Mouse (Mus musculus) G1E (cell line): Measurements from ENCODE around the gene Tshz2.

Experiments used
- CTCF ChIP-seq: IDR thresholded peaks from 2 replicates; pipeline ENCODE4 v1.5.1; 2012; ENCODE audit warnings: low read depth, low read length, inconsistent platforms, mixed read lengths
- GATA1 ChIP-seq: IDR thresholded peaks from 2 replicates; pipeline ENCODE4 v1.6.1; 2012; ENCODE audit warnings: borderline replicate concordance, low read length, inconsistent platforms, mixed read lengths

DNA sequence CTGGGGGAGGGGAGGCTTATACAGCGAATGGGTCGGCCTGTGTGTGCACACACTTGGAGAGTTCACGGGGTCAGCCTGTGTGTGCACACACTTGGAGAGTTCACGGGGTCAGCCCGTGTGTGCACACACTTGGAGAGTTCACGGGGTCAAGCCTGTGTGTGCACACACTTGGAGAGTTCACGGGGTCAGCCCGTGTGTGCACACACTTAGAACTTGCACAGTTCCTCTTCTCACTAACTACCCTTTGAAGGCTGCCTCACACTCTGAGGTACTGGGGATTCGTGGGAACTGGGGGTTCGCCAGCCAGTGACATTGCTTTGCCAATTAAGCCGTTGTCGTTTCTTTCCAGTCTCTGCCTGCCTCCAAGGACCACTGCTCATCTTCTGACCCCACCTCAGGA is 422.1 kb downstream of the Tshz2 start:
- TF ChIP-seq CTCF = no peak
- TF ChIP-seq GATA1 = no peak
